Mouse (Mus musculus) ES-Bruce4 (cell line): Measurements from ENCODE around the gene Tmem120a. TPM values are rescaled to one million over a fixed set of nuclear protein-coding genes. Genes with fewer than 3 reads are reported as not detected.

Source experiments
- H3K27ac ChIP-seq: 2 replicates; pipeline ENCODE4 v1.5.1; 2012; ENCODE audit warnings: low read length, inconsistent platforms; ENCODE audit not compliant: insufficient read depth
- H3K27me3 ChIP-seq: 2 replicates; pipeline ENCODE4 v1.6.1; 2012; ENCODE audit warnings: mild to moderate bottlenecking, low read length, inconsistent platforms; ENCODE audit not compliant: control insufficient read depth, poor library complexity, insufficient read depth, severe bottlenecking
- H3K36me3 ChIP-seq: 2 replicates; pipeline ENCODE4 v1.6.1; 2012; ENCODE audit warnings: inconsistent platforms, mild to moderate bottlenecking, low read length, moderate library complexity; ENCODE audit not compliant: control insufficient read depth, poor library complexity, insufficient read depth, severe bottlenecking
- H3K4me1 ChIP-seq: one replicate; pipeline ENCODE4 v1.8.1; 2011; ENCODE audit warnings: low read length; ENCODE audit not compliant: control insufficient read depth, insufficient read depth
- H3K4me3 ChIP-seq: 2 replicates; pipeline ENCODE4 v1.5.1; 2011; ENCODE audit warnings: low read depth, mild to moderate bottlenecking, low read length
- H3K9ac ChIP-seq: 2 replicates; pipeline ENCODE4 v1.6.1; 2012; ENCODE audit warnings: low read depth, mild to moderate bottlenecking, inconsistent platforms; ENCODE audit not compliant: poor library complexity, severe bottlenecking
- H3K9me3 ChIP-seq: replicated peaks from 2 replicates; pipeline ENCODE4 v1.6.1; 2012; ENCODE audit warnings: mild to moderate bottlenecking, low read length, inconsistent platforms; ENCODE audit not compliant: control insufficient read depth, poor library complexity, insufficient read depth, severe bottlenecking
- CTCF ChIP-seq: IDR thresholded peaks from one replicate; pipeline ENCODE4 v1.8.1; 2011; ENCODE audit warnings: low read depth, low read length
- EP300 ChIP-seq: IDR thresholded peaks from 2 replicates; pipeline ENCODE4 v1.6.1; 2011; ENCODE audit warnings: low read depth, low read length; ENCODE audit not compliant: insufficient read depth
- POLR2A ChIP-seq: IDR thresholded peaks from one replicate; pipeline ENCODE4 v1.8.1; 2011; ENCODE audit warnings: low read length; ENCODE audit not compliant: insufficient read depth
- polyA plus RNA-seq: library from polyadenylated mRNA; stranded (reverse); fragments of >200 nt; gene quantifications from 2 replicates; pipeline ENCODE4 v1.2.4, GENCODE M21; 2011; ENCODE audit warnings: low read depth; ENCODE audit not compliant: missing spikeins, insufficient read depth, insufficient read length

The Tmem120a gene
- polyA plus RNA-seq, 1 experiment: 63.7 TPM

- Histone ChIP-seq H3K9me3 (no peaks in the 10 kb centered on the region), H3K36me3 (no peaks in the 10 kb centered on the region), H3K27me3 (no peaks in the 10 kb centered on the region), H3K27ac (no peak overlapping the region), H3K9ac (no peak overlapping the region), H3K4me3 (no peak overlapping the region), H3K4me1 (peaks cover 3% of the 10 kb centered on the region)
- TF ChIP-seq EP300: no peak
- no peak for TF ChIP-seq CTCF
- TF ChIP-seq POLR2A: no peak
Observed at GRCm38 (mm10) chr5:135719586-135720120, 24.6 kb downstream of the Tmem120a start.

- TF ChIP-seq CTCF: peak; percentile 21
- TF ChIP-seq POLR2A: no peak
- TF ChIP-seq EP300: no peak
- Histone ChIP-seq H3K27ac (no peak overlapping the region), H3K4me1 (no peaks in the 10 kb centered on the region)
Observed at GRCm38 (mm10) chr5:135715624-135716023, 28.6 kb downstream of the Tmem120a start.

GRCm38 (mm10) chr5:135713441-135714218 is 30.6 kb downstream of the Tmem120a start:
- no peak overlapping the region for H3K27ac ChIP-seq
- H3K36me3 ChIP-seq: no peaks in the 10 kb centered on the region
- no peaks in the 10 kb centered on the region for H3K27me3 ChIP-seq
- H3K9ac ChIP-seq: no peak overlapping the region
- no peaks in the 10 kb centered on the region for H3K4me1 ChIP-seq
- H3K9me3 ChIP-seq: no peaks in the 10 kb centered on the region
- TF ChIP-seq POLR2A (no peak), EP300 (no peak), CTCF (no peak)
- H3K4me3 ChIP-seq: no peak overlapping the region

More at GRCm38 (mm10) chr5:135715624-135716023, 28.6 kb downstream of the Tmem120a start:
- Histone ChIP-seq H3K9me3 (no peaks in the 10 kb centered on the region), H3K36me3 (no peaks in the 10 kb centered on the region), H3K27me3 (no peaks in the 10 kb centered on the region), H3K4me3 (no peak overlapping the region), H3K9ac (no peak overlapping the region)

- Histone ChIP-seq H3K9me3 (no peaks in the 10 kb centered on the region), H3K4me3 (no peak overlapping the region), H3K27me3 (no peaks in the 10 kb centered on the region), H3K36me3 (no peaks in the 10 kb centered on the region), H3K4me1 (peaks cover 5% of the 10 kb centered on the region), H3K9ac (no peak overlapping the region), H3K27ac (no peak overlapping the region)
- TF ChIP-seq POLR2A (no peak), EP300 (no peak), CTCF (no peak)
Observed at GRCm38 (mm10) chr5:135712803-135713202, 31.4 kb downstream of the Tmem120a start.

GRCm38 (mm10) chr5:135711582-135712355 is 32.5 kb downstream of the Tmem120a start:
- Histone ChIP-seq H3K36me3 (no peaks in the 10 kb centered on the region), H3K4me1 (peaks cover 6% of the 10 kb centered on the region), H3K27ac (no peak overlapping the region), H3K4me3 (no peak overlapping the region), H3K27me3 (no peaks in the 10 kb centered on the region), H3K9ac (no peak overlapping the region), H3K9me3 (no peaks in the 10 kb centered on the region)
- TF ChIP-seq EP300 (no peak), CTCF (no peak), POLR2A (no peak)
